Mouse (Mus musculus) cortical plate, adult 2 months (tissue): ENCODE results near the gene Ntm.

Experiments
- CTCF ChIP-seq: fragments of 200-500 bp; IDR thresholded peaks from 2 replicates; pipeline ENCODE4 v1.5.1; 2011; ENCODE audit warnings: mild to moderate bottlenecking, control low read depth, low read length; ENCODE audit not compliant: insufficient read depth; ENCODE audit errors: extremely low read depth
- POLR2A ChIP-seq: fragments of 200-500 bp; IDR thresholded peaks from 2 replicates; pipeline ENCODE4 v1.6.1; 2011; ENCODE audit warnings: mild to moderate bottlenecking, low read length, control low read depth; ENCODE audit not compliant: insufficient read depth; ENCODE audit errors: extremely low read depth

- TF ChIP-seq CTCF (no peak), POLR2A (no peak)
Observed at GRCm38 (mm10) chr9:29208142-29208541, 754.8 kb downstream of the Ntm start.
